Comparison of ENCODE assay signal across 7 mouse cellular contexts in genomic region chrX:12153141-12154095, GRCm38 (mm10). TPM values are rescaled to one million over a fixed set of nuclear protein-coding genes. Genes with fewer than 3 reads are reported as not detected.
A peak's percentile ranks its signal among the peaks of the same experiment; 100 is the strongest.
DNase-seq lines count a peak whose midpoint lies in the region; ATAC-seq lines count a peak whose summit lies in the region.

No protein-coding gene starts in this region.

- H3K4me3 ChIP-seq in midbrain, embryonic 11.5 days (ENCODE audit: low read depth, low read length), result no peak overlapping the region
- H3K4me3 ChIP-seq in midbrain, embryonic 16.5 days (ENCODE audit: low read depth, low read length), result no peak overlapping the region
- H3K4me3 ChIP-seq in limb, embryonic 13.5 days, result no peak overlapping the region
- H3K4me3 ChIP-seq in stomach, embryonic 16.5 days (replicated peaks; ENCODE audit: low read length), result no peak overlapping the region

- ATAC-seq in midbrain, embryonic 11.5 days (ENCODE audit: low FRiP score), result no peak
- ATAC-seq in midbrain, embryonic 16.5 days, result no peak
- ATAC-seq in limb, embryonic 13.5 days (ENCODE audit: low FRiP score, low read depth), result no peak
- ATAC-seq in stomach, embryonic 16.5 days (ENCODE audit: insufficient read depth, low FRiP score), result no peak

- WGBS in midbrain, embryonic 11.5 days, result 5% methylated on average over 31 of the region's 31 CpGs
- WGBS in midbrain, embryonic 16.5 days, result 16% methylated on average over 31 of the region's 31 CpGs
- WGBS in limb, embryonic 13.5 days, result 16% methylated on average over 31 of the region's 31 CpGs
- 33% methylated on average over 31 of the region's 31 CpGs for WGBS in stomach, embryonic 16.5 days

- H3K27me3 ChIP-seq in midbrain, embryonic 11.5 days (ENCODE audit: control insufficient read depth, insufficient read depth, low read length), result peaks cover 82% of the 10 kb centered on the region
- H3K27me3 ChIP-seq in midbrain, embryonic 16.5 days (ENCODE audit: control insufficient read depth, insufficient read depth, low read depth, low read length), result peaks cover 26% of the 10 kb centered on the region; the same call in 1 of the 2 replicates
- H3K27me3 ChIP-seq in limb, embryonic 13.5 days, result peaks cover 92% of the 10 kb centered on the region
- peaks cover 41% of the 10 kb centered on the region for H3K27me3 ChIP-seq in stomach, embryonic 16.5 days (ENCODE audit: control insufficient read depth, insufficient read depth, low read length)

- H3K9ac ChIP-seq in midbrain, embryonic 11.5 days (ENCODE audit: low read length), result no peak overlapping the region
- no peak overlapping the region for H3K9ac ChIP-seq in midbrain, embryonic 16.5 days (ENCODE audit: low read depth, low read length)
- no peak overlapping the region for H3K9ac ChIP-seq in limb, embryonic 13.5 days
- no peak overlapping the region for H3K9ac ChIP-seq in stomach, embryonic 16.5 days (ENCODE audit: low read length)

- H3K4me2 ChIP-seq in midbrain, embryonic 11.5 days, result peak overlapping the region; percentile 11; the same call in 1 of the 2 replicates
- H3K4me2 ChIP-seq in midbrain, embryonic 16.5 days (ENCODE audit: low read length), result no peak overlapping the region
- H3K4me2 ChIP-seq in limb, embryonic 13.5 days (replicated peaks), result peak overlapping the region; percentile 28
- H3K4me2 ChIP-seq in stomach, embryonic 16.5 days (ENCODE audit: low read depth, low read length), result peak overlapping the region; percentile 24; the same call in 1 of the 2 replicates

- peaks cover 20% of the 10 kb centered on the region for H3K4me1 ChIP-seq in midbrain, embryonic 11.5 days (ENCODE audit: control insufficient read depth, insufficient read depth, low read length)
- H3K4me1 ChIP-seq in midbrain, embryonic 16.5 days (ENCODE audit: control insufficient read depth, insufficient read depth, low read length), result peaks cover 12% of the 10 kb centered on the region
- H3K4me1 ChIP-seq in limb, embryonic 13.5 days, result peaks cover 57% of the 10 kb centered on the region
- H3K4me1 ChIP-seq in stomach, embryonic 16.5 days (ENCODE audit: control insufficient read depth, insufficient read depth, low read length), result peaks cover 11% of the 10 kb centered on the region

- no peaks in the 10 kb centered on the region for H3K9me3 ChIP-seq in midbrain, embryonic 11.5 days (ENCODE audit: control insufficient read depth, low read length)
- H3K9me3 ChIP-seq in midbrain, embryonic 16.5 days (replicated peaks; ENCODE audit: control insufficient read depth, low read length, poor library complexity, severe bottlenecking), result no peaks in the 10 kb centered on the region
- H3K9me3 ChIP-seq in limb, embryonic 13.5 days, result no peaks in the 10 kb centered on the region
- no peaks in the 10 kb centered on the region for H3K9me3 ChIP-seq in stomach, embryonic 16.5 days (replicated peaks; ENCODE audit: control insufficient read depth, low read length)

- peak; percentile 92 for DNase-seq in midbrain, embryonic 11.5 days (ENCODE audit: low spot score, missing footprints)
- DNase-seq in embryo, embryonic 9.5 days (ENCODE audit: extremely low spot score), result peak; percentile 39
- DNase-seq in left cerebral cortex, adult 18-20 months (ENCODE audit: low spot score in 2 of 2), result no peak
- no peak for DNase-seq in cerebellum, adult 8-10 months

- H3K36me3 ChIP-seq in midbrain, embryonic 11.5 days (ENCODE audit: control insufficient read depth, insufficient read depth, low read length), result no peaks in the 10 kb centered on the region
- H3K36me3 ChIP-seq in midbrain, embryonic 16.5 days (ENCODE audit: control insufficient read depth, insufficient read depth, low read length), result no peaks in the 10 kb centered on the region
- H3K36me3 ChIP-seq in limb, embryonic 13.5 days, result no peaks in the 10 kb centered on the region
- no peaks in the 10 kb centered on the region for H3K36me3 ChIP-seq in stomach, embryonic 16.5 days (ENCODE audit: control insufficient read depth, insufficient read depth, low read length)

- H3K27ac ChIP-seq in midbrain, embryonic 11.5 days (ENCODE audit: low read depth, low read length), result no peak overlapping the region
- no peak overlapping the region for H3K27ac ChIP-seq in midbrain, embryonic 16.5 days (ENCODE audit: low read length)
- no peak overlapping the region for H3K27ac ChIP-seq in limb, embryonic 13.5 days
- no peak overlapping the region for H3K27ac ChIP-seq in stomach, embryonic 16.5 days (ENCODE audit: low read length)

RNA-seq across cellular contexts. Expression of gene Bcor, which starts 6.7 kb away (rescaled TPM):
- polyA plus RNA-seq in midbrain, embryonic 11.5 days (2014; fragmentation: Nextera tagmentation; extraction: Ambion mirVana), result 26.3 and 27.7 TPM in 2 replicates
- 14.7 and 16.8 TPM in 2 replicates for polyA plus RNA-seq in midbrain, embryonic 16.5 days (2015; fragmentation: Nextera tagmentation; extraction: Ambion mirVana)
- 16.8 and 17.8 TPM in 2 replicates for polyA plus RNA-seq in limb, embryonic 13.5 days (2015; fragmentation: Nextera tagmentation; extraction: Ambion mirVana)
- 11.1 and 13.9 TPM in 2 replicates for polyA plus RNA-seq in stomach, embryonic 16.5 days (2015; fragmentation: Nextera tagmentation; extraction: Ambion mirVana)
- total RNA-seq in left cerebral cortex, adult 18-20 months (2021), result 10 to 100 TPM; 36.2 to 37.7 TPM

Comparison
In these comparisons a context has a peak if more than half of its experiments do, and no peak if none do; other contexts are left out.
1. DNase-seq: peak in midbrain, embryonic 11.5 days (single experiment) and embryo, embryonic 9.5 days (single experiment); none in left cerebral cortex, adult 18-20 months (0 of 2) and cerebellum, adult 8-10 months (single experiment).